Mouse (Mus musculus) midbrain, postnatal 0 days (tissue): Measurements from ENCODE around the gene Kbtbd6. TPM values are rescaled to one million over a fixed set of nuclear protein-coding genes. Genes with fewer than 3 reads are reported as not detected.

ENCODE experiments used
- ATAC-seq: fragments of 200-750 bp; cut with Nextera tagmentation; 2 replicates; pipeline ENCODE4 v1.8.0; 2017; ENCODE audit warnings: moderate number of reproducible peaks, mild to moderate bottlenecking, moderate TSS enrichment, moderate library complexity; ENCODE audit not compliant: low FRiP score
- DNase-seq: peaks from one replicate; pipeline ENCODE4 v3.0.0-alpha.2; 2015; ENCODE audit warnings: low spot score
- H3K27ac ChIP-seq: fragments of 300-500 bp; sonication (generic); 2 replicates; pipeline ENCODE4 v1.5.1; 2014; ENCODE audit warnings: low read depth, mild to moderate bottlenecking, low read length, mixed read lengths
- H3K27me3 ChIP-seq: fragments of 300-500 bp; sonication (generic); 2 replicates; pipeline ENCODE4 v1.6.1; 2014; ENCODE audit warnings: low read length, control low read depth, mixed read lengths; ENCODE audit not compliant: insufficient read depth
- H3K36me3 ChIP-seq: fragments of 300-500 bp; sonication (generic); 2 replicates; pipeline ENCODE4 v1.6.1; 2014; ENCODE audit warnings: low read length, control low read depth, mixed read lengths; ENCODE audit not compliant: insufficient read depth
- H3K4me1 ChIP-seq: fragments of 300-500 bp; sonication (generic); 2 replicates; pipeline ENCODE4 v1.6.1; 2014; ENCODE audit warnings: mild to moderate bottlenecking, control low read depth, antibody characterized with exemption, low read length, mixed read lengths; ENCODE audit not compliant: insufficient read depth
- H3K4me2 ChIP-seq: fragments of 300-500 bp; sonication (generic); 2 replicates; pipeline ENCODE4 v1.6.1; 2014; ENCODE audit warnings: low read depth, mild to moderate bottlenecking, low read length, mixed read lengths; ENCODE audit not compliant: poor library complexity, severe bottlenecking
- H3K4me3 ChIP-seq: fragments of 300-500 bp; sonication (generic); 2 replicates; pipeline ENCODE4 v1.5.1; 2014; ENCODE audit warnings: low read depth, mild to moderate bottlenecking, low read length, moderate library complexity
- H3K9ac ChIP-seq: fragments of 300-500 bp; sonication (generic); replicated peaks from 2 replicates; pipeline ENCODE4 v1.6.1; 2014; ENCODE audit warnings: mild to moderate bottlenecking, low read length, moderate library complexity, mixed read lengths; ENCODE audit not compliant: poor library complexity, severe bottlenecking
- H3K9me3 ChIP-seq: fragments of 300-500 bp; sonication (generic); 2 replicates; pipeline ENCODE4 v1.6.1; 2016; ENCODE audit warnings: low read length, control low read depth
- CTCF ChIP-seq: IDR thresholded peaks from 2 replicates; pipeline ENCODE4 v1.5.1; 2016; ENCODE audit warnings: antibody characterized with exemption, mild to moderate bottlenecking
- WGBS: fragments of 180-500 bp; shearing (Covaris S2); extraction: QIAGEN DNeasy Blood & Tissue Kit; methylation state at CpG from one replicate; pipeline ENCODE4 v1.1.7; 2014; 5-methylcytosine and 5-hydroxymethylcytosine counted together
- polyA plus RNA-seq: library from polyadenylated mRNA; unstranded; fragments of >200 nt; fragmentation: Nextera tagmentation; extraction: Ambion mirVana; gene quantifications from 2 replicates; pipeline ENCODE4 v1.2.1, GENCODE M21; 2015
- total RNA-seq: library from RNA; depleted of rRNA; stranded (reverse); fragments of >200 nt; gene quantifications from 2 replicates; pipeline ENCODE4 v1.2.3, GENCODE M21; 2014

Kbtbd6 gene
- total and polyA plus RNA-seq, 2 experiments from 2014 or later = 0.83 to 4.2 TPM

DNA sequence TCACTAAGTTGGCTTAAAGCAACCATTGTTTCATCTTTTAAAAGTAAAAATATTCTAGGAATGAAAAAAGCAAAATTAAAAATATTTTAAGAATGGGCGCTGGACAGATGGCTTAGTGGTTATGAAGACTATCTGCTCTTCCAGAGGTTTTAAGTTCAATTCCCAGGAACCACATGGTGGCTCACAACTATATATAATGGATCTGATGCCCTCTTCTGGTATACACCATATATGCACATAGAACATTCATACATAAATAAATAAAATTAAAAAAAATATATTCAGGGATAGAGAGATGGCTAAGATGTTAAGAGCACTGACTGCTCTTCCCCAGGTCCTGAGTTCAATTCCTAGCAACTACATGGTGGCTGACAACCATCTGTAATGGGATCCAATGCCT lies 14.0 kb downstream of the Kbtbd6 start:
- DNase-seq (peak; percentile 29), ATAC-seq (no peak)
- Histone ChIP-seq H3K4me2 (no peak overlapping the region), H3K36me3 (peaks cover 45% of the 10 kb centered on the region), H3K27me3 (no peaks in the 10 kb centered on the region), H3K4me1 (no peaks in the 10 kb centered on the region), H3K9ac (no peak overlapping the region), H3K9me3 (no peaks in the 10 kb centered on the region), H3K4me3 (no peak overlapping the region), H3K27ac (no peak overlapping the region)
- peak; percentile 46 for TF ChIP-seq CTCF
- WGBS = 83% methylated on average over 1 of the region's 1 CpGs

DNA sequence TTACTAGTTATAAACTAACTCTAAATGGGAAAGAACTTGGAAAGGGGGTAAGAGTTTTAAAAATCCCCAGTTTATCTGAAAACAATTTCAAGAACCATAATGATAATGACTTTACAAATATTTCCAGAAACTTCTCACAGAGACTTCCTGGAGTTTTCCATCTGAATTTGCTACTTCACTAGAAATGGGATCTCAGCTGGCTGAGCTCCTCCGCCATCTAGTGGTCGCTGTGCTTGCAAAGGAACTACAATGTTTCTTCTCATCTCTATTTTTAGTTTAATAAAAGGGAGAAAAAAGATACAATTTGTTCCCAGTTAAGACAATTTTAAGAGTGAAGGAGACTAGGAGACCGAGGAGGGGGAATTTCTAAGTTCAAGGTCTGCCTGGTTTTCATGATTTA lies 16.0 kb downstream of the Kbtbd6 start:
- TF ChIP-seq CTCF = peak; percentile 90
- Histone ChIP-seq H3K9me3 (no peaks in the 10 kb centered on the region), H3K27ac (no peak overlapping the region), H3K4me2 (no peak overlapping the region), H3K27me3 (no peaks in the 10 kb centered on the region), H3K4me3 (no peak overlapping the region), H3K4me1 (no peaks in the 10 kb centered on the region), H3K36me3 (peaks cover 51% of the 10 kb centered on the region), H3K9ac (no peak overlapping the region)
- ATAC-seq (no peak), DNase-seq (peak; percentile 70)
- WGBS = 25% methylated on average over 3 of the region's 3 CpGs

DNA sequence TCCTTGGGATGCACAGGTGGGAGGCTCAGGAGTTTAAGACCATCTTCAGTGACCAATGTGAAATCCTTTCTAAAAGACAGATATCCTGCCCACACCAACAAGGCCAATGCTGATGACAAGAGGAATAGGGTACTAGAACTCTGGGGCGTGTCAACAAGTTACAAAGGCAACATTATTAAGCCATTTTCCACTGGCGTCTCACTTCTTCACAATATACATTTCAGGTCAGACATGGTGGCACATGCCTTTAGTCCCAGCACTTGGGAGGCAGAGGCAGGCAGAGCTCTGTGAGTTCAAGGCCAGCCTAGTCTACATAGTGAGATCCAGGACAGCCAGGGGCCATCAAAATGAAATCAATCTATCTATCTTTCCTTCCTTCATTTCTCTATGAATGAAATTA lies 21.7 kb downstream of the Kbtbd6 start:
- Histone ChIP-seq H3K36me3 (peaks cover 44% of the 10 kb centered on the region), H3K9me3 (no peaks in the 10 kb centered on the region), H3K9ac (no peak overlapping the region), H3K27me3 (no peaks in the 10 kb centered on the region), H3K4me2 (no peak overlapping the region), H3K4me1 (no peaks in the 10 kb centered on the region), H3K4me3 (no peak overlapping the region), H3K27ac (no peak overlapping the region)
- DNase-seq = no peak
- 84% methylated on average over 2 of the region's 2 CpGs for WGBS
- ATAC-seq = no peak
- TF ChIP-seq CTCF = no peak

DNA sequence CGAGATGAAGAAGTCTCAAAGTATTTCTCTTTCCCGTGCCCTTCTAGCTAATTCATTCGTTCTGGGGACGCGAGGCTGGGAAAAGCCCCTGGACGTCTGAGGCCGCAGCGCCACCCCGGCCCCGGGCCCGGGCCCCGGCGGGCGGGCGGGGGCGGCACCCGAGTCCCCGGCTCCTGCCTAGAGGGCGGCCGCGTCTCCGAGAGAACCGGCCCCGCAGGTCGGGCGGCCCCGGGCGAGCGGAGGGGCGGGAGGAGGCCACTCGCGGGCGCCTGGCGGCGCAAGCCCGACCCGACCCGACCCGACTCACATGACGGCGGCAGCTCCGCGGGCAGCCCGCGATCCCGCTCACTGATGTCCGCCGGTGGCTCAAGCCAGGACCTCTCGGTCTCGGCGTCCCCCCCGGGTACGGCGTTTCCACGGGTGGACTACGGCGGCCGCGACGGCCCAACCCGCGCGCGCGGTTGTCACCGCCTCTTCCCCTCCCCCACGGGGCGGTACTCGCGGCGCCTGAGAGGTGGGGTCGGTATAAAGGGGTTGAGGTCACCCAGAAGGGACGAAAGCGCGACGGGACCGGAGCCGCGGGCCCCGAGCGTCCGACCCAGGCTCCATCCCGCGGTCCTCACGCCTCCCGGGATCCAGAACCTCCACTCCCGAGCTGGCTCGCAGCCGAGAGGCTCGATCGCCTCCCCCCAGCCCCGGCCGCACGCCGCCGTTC lies 29.1 kb downstream of the Kbtbd6 start, which contains the start of gene Elf1:
Gene Elf1, plus strand, starts transcription at position 571 of the 715 bp plus-strand sequence.
- H3K9ac ChIP-seq = peak within 1 kb of the TSS; percentile 86
- peaks cover 8% of the 10 kb centered on the region for H3K4me1 ChIP-seq
- H3K27ac ChIP-seq = peak within 1 kb of the TSS; percentile 100
- no peak for TF ChIP-seq CTCF
- H3K9me3 ChIP-seq = no peaks in the 10 kb centered on the region
- ATAC-seq (peak; percentile 85), DNase-seq (peak; percentile 91)
- H3K36me3 ChIP-seq = peaks cover 4% of the 10 kb centered on the region; the same call in 1 of the 2 replicates
- peak within 1 kb of the TSS; percentile 64 for H3K4me2 ChIP-seq
- H3K27me3 ChIP-seq = no peaks in the 10 kb centered on the region
- peak within 1 kb of the TSS; percentile 97 for H3K4me3 ChIP-seq
- WGBS = under 1% methylated on average over 88 of the region's 96 CpGs

DNA sequence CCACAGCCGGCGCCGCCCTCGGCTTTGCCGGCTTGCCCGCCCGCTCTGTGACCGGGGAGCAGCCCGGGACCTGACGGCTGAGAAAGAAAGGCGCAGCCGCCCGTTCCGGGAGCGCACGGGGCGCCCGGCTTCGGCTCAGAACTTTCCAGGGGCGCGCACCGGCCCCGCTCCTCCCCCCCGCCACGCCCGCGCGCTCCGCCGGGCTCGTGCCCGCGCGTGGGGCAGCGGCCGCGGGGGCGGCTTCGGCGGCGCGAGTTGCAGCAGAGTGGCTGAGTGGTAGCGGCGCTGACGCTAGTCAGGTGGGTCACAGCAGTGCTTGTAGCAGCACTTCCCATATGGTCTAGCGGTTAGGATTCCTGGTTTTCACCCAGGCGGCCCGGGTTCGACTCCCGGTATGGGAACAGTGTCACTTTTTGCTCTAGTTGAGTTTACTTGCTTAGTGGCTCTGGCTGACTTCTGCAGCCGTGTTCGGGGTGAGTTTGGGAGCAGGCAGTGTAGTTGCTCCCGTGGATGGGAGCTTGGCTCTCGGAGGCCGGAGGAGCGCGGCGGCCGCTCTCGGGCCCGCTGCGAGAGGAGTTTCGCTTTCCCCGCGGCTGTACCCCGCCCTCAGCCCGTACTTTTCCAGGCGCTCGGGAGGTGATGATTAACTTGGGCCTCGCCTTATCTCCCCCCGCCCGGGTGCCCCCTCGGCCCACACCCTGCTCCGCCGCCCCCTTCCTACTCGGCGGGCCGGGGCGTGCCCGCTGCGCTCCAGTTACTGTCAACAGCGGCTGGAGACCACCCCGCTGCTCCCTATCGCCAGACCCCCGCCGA lies 29.9 kb downstream of the Kbtbd6 start, which contains the start of gene Wbp4:
Gene Wbp4, minus strand, starts transcription at position 182 of the 813 bp plus-strand sequence.
- peak; percentile 94 for ATAC-seq
- peak within 1 kb of the TSS; percentile 100 for H3K27ac ChIP-seq
- H3K9me3 ChIP-seq = no peaks in the 10 kb centered on the region

DNA sequence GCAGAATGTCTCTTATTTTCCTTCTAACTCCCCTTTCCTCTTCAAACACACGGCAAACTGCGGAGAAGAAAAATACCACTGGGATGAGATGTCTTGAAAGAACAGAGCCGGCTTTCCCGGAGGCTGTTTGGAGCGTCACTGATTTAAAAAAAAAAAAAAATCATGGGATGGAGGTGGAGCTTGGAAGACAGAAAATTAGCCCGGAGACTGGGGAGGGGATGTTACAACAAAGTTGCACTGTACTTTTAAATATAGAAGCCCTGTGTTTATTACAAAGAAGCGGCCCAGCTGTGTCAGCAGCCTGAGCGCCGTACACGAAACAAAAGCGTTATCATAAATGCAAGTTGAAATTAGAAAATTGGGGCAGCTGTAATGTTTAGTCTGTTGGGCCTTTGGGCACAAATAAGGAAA lies 30.6 kb downstream of the Kbtbd6 start:
- no peak for TF ChIP-seq CTCF
- Histone ChIP-seq H3K9me3 (no peaks in the 10 kb centered on the region), H3K36me3 (no peaks in the 10 kb centered on the region), H3K27ac (peak overlapping the region; percentile 100), H3K27me3 (no peaks in the 10 kb centered on the region), H3K4me2 (peak overlapping the region; percentile 64), H3K9ac (peak overlapping the region; percentile 68), H3K4me1 (peaks cover 8% of the 10 kb centered on the region), H3K4me3 (peak overlapping the region; percentile 97)
- DNase-seq (peak; percentile 68), ATAC-seq (no peak)
- WGBS = 0% methylated on average over 11 of the region's 11 CpGs

More for the DNA sequence above, 29.9 kb downstream of the Kbtbd6 start, which contains the start of gene Wbp4:
- peaks cover 3% of the 10 kb centered on the region; the same call in 1 of the 2 replicates for H3K36me3 ChIP-seq
- no peak for TF ChIP-seq CTCF
- peak within 1 kb of the TSS; percentile 86 for H3K9ac ChIP-seq
- peak within 1 kb of the TSS; percentile 64 for H3K4me2 ChIP-seq
- H3K27me3 ChIP-seq = no peaks in the 10 kb centered on the region
- DNase-seq = peak; percentile 97
- peaks cover 8% of the 10 kb centered on the region for H3K4me1 ChIP-seq
- H3K4me3 ChIP-seq = peak within 1 kb of the TSS; percentile 97
- WGBS = under 1% methylated on average over 66 of the region's 86 CpGs
